Mouse (Mus musculus): ENCODE measurements at regions not wholly inside any gene's neighbourhood (a gene's known extent, or its start where the extent isn't known, plus 50 kb on each side); places are given as distances from the start of the nearest gene placed in this dataset.

DNA sequence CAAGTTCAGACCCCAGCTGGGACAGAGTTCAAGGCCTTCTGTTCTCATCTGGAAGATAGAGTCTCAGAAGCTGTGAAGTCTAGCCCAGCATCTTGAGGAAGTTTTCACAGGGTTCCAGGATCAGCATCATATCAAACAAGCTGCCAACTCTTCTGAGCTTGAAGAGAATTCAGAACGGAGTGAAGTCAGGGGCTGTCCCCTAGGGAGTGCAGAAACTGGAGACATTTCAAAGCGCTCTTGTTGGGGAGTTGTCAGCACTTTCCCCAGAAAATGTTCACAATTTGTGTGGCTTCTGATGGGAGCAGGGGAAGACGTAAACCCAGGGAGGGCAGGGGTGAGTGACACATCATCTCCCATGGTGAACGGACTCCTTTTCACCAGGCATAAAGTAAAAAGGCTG is 146.2 kb upstream of the Foxa2 start:
- H3K4me1 ChIP-seq (ENCODE audit: control insufficient read depth, insufficient read depth, low read length), result no peaks in the 10 kb centered on the region
- TF ChIP-seq POLR2A (IDR thresholded peaks at IDR 0.05; ENCODE audit: borderline replicate concordance, insufficient read depth, low read length) (no peak), CTCF (IDR thresholded peaks at IDR 0.05; ENCODE audit: borderline replicate concordance, insufficient read depth, low read depth, low read length) (no peak)
- 37% methylated on average over 4 of the region's 4 CpGs for WGBS

GRCm38 (mm10) chr2:148197375-148198015 is 150.7 kb upstream of the Foxa2 start:
- WGBS, result 41% methylated on average over 7 of the region's 7 CpGs
- Histone ChIP-seq H3K4me1 (ENCODE audit: control insufficient read depth, insufficient read depth, low read length) (no peaks in the 10 kb centered on the region), H3K4me3 (replicated peaks; ENCODE audit: insufficient read depth, low read depth, low read length) (no peak overlapping the region), H3K27me3 (ENCODE audit: control insufficient read depth, insufficient read depth, low read length) (no peaks in the 10 kb centered on the region), H3K27ac (ENCODE audit: insufficient read depth, low read length) (no peak overlapping the region)
- no peak for DNase-seq
- no peak for TF ChIP-seq POLR2A (IDR thresholded peaks at IDR 0.05; ENCODE audit: borderline replicate concordance, insufficient read depth, low read length)
- no peak for TF ChIP-seq CTCF (IDR thresholded peaks at IDR 0.05; ENCODE audit: borderline replicate concordance, insufficient read depth, low read depth, low read length)

More for the DNA sequence above, 146.2 kb upstream of the Foxa2 start:
- no peak for DNase-seq
- H3K4me3 ChIP-seq (replicated peaks; ENCODE audit: insufficient read depth, low read depth, low read length), result no peak overlapping the region
- no peaks in the 10 kb centered on the region for H3K27me3 ChIP-seq (ENCODE audit: control insufficient read depth, insufficient read depth, low read length)
- H3K27ac ChIP-seq (ENCODE audit: insufficient read depth, low read length), result no peak overlapping the region

DNA sequence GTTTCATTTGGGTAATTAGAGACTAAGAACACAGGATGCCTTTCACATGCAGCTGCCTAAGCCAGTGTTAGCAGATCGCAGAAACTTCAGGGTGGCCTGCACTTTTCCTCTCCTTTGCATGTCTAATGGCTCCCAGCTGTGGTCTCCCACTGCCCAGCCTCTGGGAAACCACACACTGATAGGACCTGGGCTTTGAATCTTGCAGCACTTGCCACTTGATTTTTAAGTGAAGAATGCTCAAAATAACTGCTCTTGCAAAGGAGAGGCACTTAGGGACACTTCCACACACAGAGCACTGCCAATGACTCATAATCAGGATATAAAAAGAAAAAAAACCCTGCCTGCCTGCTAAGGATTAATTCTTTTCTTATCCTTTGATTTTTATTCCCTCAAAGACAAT is 159.9 kb upstream of the Foxa2 start:
- WGBS, result 26% methylated on average over 1 of the region's 1 CpGs
- no peak overlapping the region for H3K4me3 ChIP-seq (replicated peaks; ENCODE audit: insufficient read depth, low read depth, low read length)
- H3K4me1 ChIP-seq (ENCODE audit: control insufficient read depth, insufficient read depth, low read length), result no peaks in the 10 kb centered on the region
- TF ChIP-seq CTCF (IDR thresholded peaks at IDR 0.05; ENCODE audit: borderline replicate concordance, insufficient read depth, low read depth, low read length) (no peak), POLR2A (IDR thresholded peaks at IDR 0.05; ENCODE audit: borderline replicate concordance, insufficient read depth, low read length) (no peak)
- H3K27ac ChIP-seq (ENCODE audit: insufficient read depth, low read length), result no peak overlapping the region
- no peak for DNase-seq
- no peaks in the 10 kb centered on the region for H3K27me3 ChIP-seq (ENCODE audit: control insufficient read depth, insufficient read depth, low read length)

GRCm38 (mm10) chr2:148210813-148211212 is 164.0 kb upstream of the Foxa2 start:
- no peak for DNase-seq
- 60% methylated on average over 2 of the region's 2 CpGs for WGBS
- no peak overlapping the region for H3K4me3 ChIP-seq (replicated peaks; ENCODE audit: insufficient read depth, low read depth, low read length)

DNA sequence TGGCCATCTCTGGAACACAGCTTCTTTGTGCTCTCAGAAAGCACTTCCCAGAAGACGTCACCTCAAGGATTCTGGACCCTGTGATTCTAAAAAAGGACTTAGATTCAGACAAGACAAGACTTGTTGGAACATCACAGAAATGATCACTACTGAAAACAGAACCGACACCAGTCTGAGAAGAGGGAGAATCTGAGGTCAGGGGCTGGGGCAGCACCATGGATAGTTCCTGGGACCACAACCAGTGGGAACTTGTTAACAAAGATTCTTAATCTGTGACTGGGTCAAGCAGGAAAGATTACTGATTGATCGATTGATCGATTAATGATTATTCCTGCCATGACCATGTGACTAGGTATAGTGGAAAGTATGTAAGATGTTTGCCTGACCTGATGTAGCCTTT is 170.4 kb upstream of the Foxa2 start:
- no peak for TF ChIP-seq CTCF (IDR thresholded peaks at IDR 0.05; ENCODE audit: borderline replicate concordance, insufficient read depth, low read depth, low read length)
- DNase-seq, result no peak
- WGBS, result 83% methylated on average over 4 of the region's 4 CpGs
- Histone ChIP-seq H3K27ac (ENCODE audit: insufficient read depth, low read length) (no peak overlapping the region), H3K4me3 (replicated peaks; ENCODE audit: insufficient read depth, low read depth, low read length) (no peak overlapping the region), H3K4me1 (ENCODE audit: control insufficient read depth, insufficient read depth, low read length) (no peaks in the 10 kb centered on the region), H3K27me3 (ENCODE audit: control insufficient read depth, insufficient read depth, low read length) (no peaks in the 10 kb centered on the region)

More at GRCm38 (mm10) chr2:148210813-148211212, 164.0 kb upstream of the Foxa2 start:
- Histone ChIP-seq H3K4me1 (ENCODE audit: control insufficient read depth, insufficient read depth, low read length) (no peaks in the 10 kb centered on the region), H3K27ac (ENCODE audit: insufficient read depth, low read length) (no peak overlapping the region), H3K27me3 (ENCODE audit: control insufficient read depth, insufficient read depth, low read length) (no peaks in the 10 kb centered on the region)
- no peak for TF ChIP-seq POLR2A (IDR thresholded peaks at IDR 0.05; ENCODE audit: borderline replicate concordance, insufficient read depth, low read length)
- no peak for TF ChIP-seq CTCF (IDR thresholded peaks at IDR 0.05; ENCODE audit: borderline replicate concordance, insufficient read depth, low read depth, low read length)

- TF ChIP-seq CTCF (IDR thresholded peaks at IDR 0.05; ENCODE audit: borderline replicate concordance, insufficient read depth, low read depth, low read length) (no peak), POLR2A (IDR thresholded peaks at IDR 0.05; ENCODE audit: borderline replicate concordance, insufficient read depth, low read length) (no peak)
- 23% methylated on average over 1 of the region's 1 CpGs for WGBS
- no peak for DNase-seq
- H3K27ac ChIP-seq (ENCODE audit: insufficient read depth, low read length), result no peak overlapping the region
- no peaks in the 10 kb centered on the region for H3K4me1 ChIP-seq (ENCODE audit: control insufficient read depth, insufficient read depth, low read length)
- no peaks in the 10 kb centered on the region for H3K27me3 ChIP-seq (ENCODE audit: control insufficient read depth, insufficient read depth, low read length)
- H3K4me3 ChIP-seq (replicated peaks; ENCODE audit: insufficient read depth, low read depth, low read length), result no peak overlapping the region
Observed at GRCm38 (mm10) chr2:148233691-148234300, 161.3 kb upstream of the Sstr4 start.

DNA sequence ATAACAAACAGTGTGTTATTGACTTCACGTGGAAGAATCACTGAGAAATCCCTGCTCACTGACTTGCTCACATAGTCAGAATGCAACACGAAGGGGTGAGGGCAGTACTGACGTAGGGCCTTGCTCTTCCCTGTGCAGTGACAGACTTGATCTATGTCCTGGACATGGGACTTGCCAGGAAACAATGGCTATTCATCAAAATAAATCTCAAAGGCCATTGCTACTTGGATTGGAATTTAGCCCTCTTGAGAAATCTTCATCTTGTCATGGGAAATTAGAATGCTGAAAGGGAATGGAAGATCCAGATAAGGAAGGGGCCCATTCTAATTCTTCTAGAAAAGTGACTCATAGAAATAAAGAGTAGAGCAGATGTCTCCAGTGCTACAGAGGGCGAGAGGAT is 158.0 kb upstream of the Sstr4 start:
- Histone ChIP-seq H3K27ac (ENCODE audit: insufficient read depth, low read length) (no peak overlapping the region), H3K4me1 (ENCODE audit: control insufficient read depth, insufficient read depth, low read length) (no peaks in the 10 kb centered on the region), H3K4me3 (replicated peaks; ENCODE audit: insufficient read depth, low read depth, low read length) (no peak overlapping the region), H3K27me3 (ENCODE audit: control insufficient read depth, insufficient read depth, low read length) (no peaks in the 10 kb centered on the region)
- TF ChIP-seq POLR2A (IDR thresholded peaks at IDR 0.05; ENCODE audit: borderline replicate concordance, insufficient read depth, low read length) (no peak), CTCF (IDR thresholded peaks at IDR 0.05; ENCODE audit: borderline replicate concordance, insufficient read depth, low read depth, low read length) (no peak)
- WGBS, result 78% methylated on average over 4 of the region's 4 CpGs
- no peak for DNase-seq

DNA sequence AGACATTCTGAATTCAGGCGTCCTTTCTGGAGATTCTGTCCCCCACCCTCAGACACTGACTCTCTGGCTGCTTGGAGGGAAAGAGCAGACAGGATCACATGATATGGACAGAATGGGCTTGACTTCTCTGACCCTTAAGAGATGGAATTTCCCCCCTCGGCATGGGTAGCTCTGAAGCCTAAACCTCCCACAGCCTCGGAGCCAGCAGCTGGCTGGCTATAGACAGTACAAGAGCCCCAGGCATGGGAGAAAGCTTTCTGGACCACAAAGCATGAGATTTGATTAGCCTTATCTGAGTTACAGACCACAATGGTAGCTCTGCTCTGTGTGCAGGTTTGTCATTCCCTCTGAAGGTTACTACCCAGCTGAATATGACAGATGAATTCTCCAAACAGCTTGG is 156.1 kb upstream of the Sstr4 start:
- 39% methylated on average over 3 of the region's 3 CpGs for WGBS
- Histone ChIP-seq H3K27me3 (ENCODE audit: control insufficient read depth, insufficient read depth, low read length) (no peaks in the 10 kb centered on the region), H3K27ac (ENCODE audit: insufficient read depth, low read length) (no peak overlapping the region), H3K4me3 (replicated peaks; ENCODE audit: insufficient read depth, low read depth, low read length) (no peak overlapping the region), H3K4me1 (ENCODE audit: control insufficient read depth, insufficient read depth, low read length) (no peaks in the 10 kb centered on the region)
- TF ChIP-seq POLR2A (IDR thresholded peaks at IDR 0.05; ENCODE audit: borderline replicate concordance, insufficient read depth, low read length), result no peak
- TF ChIP-seq CTCF (IDR thresholded peaks at IDR 0.05; ENCODE audit: borderline replicate concordance, insufficient read depth, low read depth, low read length), result no peak
- no peak for DNase-seq
